ENCODE assay signal across 28 mouse cellular contexts in the genomic region with DNA sequence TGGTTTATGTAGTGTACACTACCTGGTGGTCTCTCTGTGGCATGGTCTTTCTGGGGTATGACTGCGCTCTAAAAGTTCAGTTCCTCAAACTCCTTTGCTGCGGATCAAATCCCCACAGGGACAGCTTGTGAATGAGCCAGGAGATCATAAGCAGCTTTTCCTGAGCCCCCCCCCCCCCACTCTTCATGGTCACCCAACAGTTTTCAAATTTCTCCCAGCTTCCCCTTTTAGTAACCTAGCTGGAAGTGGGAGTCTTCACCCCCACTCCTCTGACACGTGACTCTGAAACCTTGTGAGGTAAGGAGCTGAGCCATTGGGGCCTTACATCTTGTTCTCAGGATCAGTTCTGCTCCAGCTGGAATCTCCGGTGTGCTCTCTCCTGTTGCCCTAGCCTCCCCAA.
"Had no signal": no experiment of that assay in that cellular context is flagged by ENCODE, and none has a peak within 500 bp of the region (broad histone marks: within the 10 kb centered on the region; RNA-seq: fewer than 3 reads in every experiment).

No protein-coding gene starts in this region.

- H3K4me2 ChIP-seq: embryonic facial prominence, embryonic 12.5 days; embryonic facial prominence, embryonic 13.5 days; embryonic facial prominence, embryonic 15.5 days; forebrain, embryonic 12.5 days; forebrain, embryonic 13.5 days; forebrain, embryonic 15.5 days had no signal

- H3K36me3 ChIP-seq: embryonic facial prominence, embryonic 10.5 days; embryonic facial prominence, embryonic 12.5 days; embryonic facial prominence, embryonic 13.5 days; forebrain, embryonic 10.5 days; forebrain, embryonic 12.5 days; forebrain, embryonic 15.5 days had no signal

- DNase-seq: cerebellum, adult 18-20 months; cerebellum, adult 2 months; cerebellum, adult 8-10 months; cerebellum, adult 9-10 months; cerebellum, postnatal 10 days; cerebellum, postnatal 14 days; cerebellum, postnatal 25 days; cerebellum, postnatal 36 days; embryo, embryonic 11 days; forebrain, postnatal 0 days; gastrocnemius, adult 2 months; gastrocnemius, postnatal 10 days; gastrocnemius, postnatal 25 days; gastrocnemius, postnatal 36 days; heart, adult 18-20 months; heart, adult 2 months had no signal

- H3K27me3 ChIP-seq: embryonic facial prominence, embryonic 12.5 days; embryonic facial prominence, embryonic 13.5 days; embryonic facial prominence, embryonic 15.5 days; forebrain, embryonic 12.5 days; forebrain, embryonic 13.5 days; forebrain, embryonic 15.5 days had no signal

- H3K9ac ChIP-seq: embryonic facial prominence, embryonic 12.5 days; embryonic facial prominence, embryonic 13.5 days; embryonic facial prominence, embryonic 15.5 days; forebrain, embryonic 12.5 days; forebrain, embryonic 13.5 days; forebrain, embryonic 15.5 days; forebrain, postnatal 0 days had no signal

- ATAC-seq: forebrain, embryonic 13.5 days; forebrain, embryonic 14.5 days; forebrain, embryonic 15.5 days; forebrain, embryonic 16.5 days had no signal

- H3K4me3 ChIP-seq: embryonic facial prominence, embryonic 10.5 days; embryonic facial prominence, embryonic 12.5 days; embryonic facial prominence, embryonic 13.5 days; embryonic facial prominence, embryonic 15.5 days; erythroblast, embryonic 14.5 days; forebrain, embryonic 10.5 days; forebrain, embryonic 12.5 days; forebrain, embryonic 13.5 days; forebrain, embryonic 15.5 days; gastrocnemius, adult 2 months; heart, adult 2 months; heart, embryonic 10.5 days had no signal

- H3K27ac ChIP-seq: embryonic facial prominence, embryonic 10.5 days; embryonic facial prominence, embryonic 12.5 days; embryonic facial prominence, embryonic 13.5 days; embryonic facial prominence, embryonic 15.5 days; forebrain, embryonic 10.5 days; forebrain, embryonic 12.5 days; forebrain, embryonic 13.5 days; forebrain, embryonic 15.5 days; gastrocnemius, adult 2 months; heart, adult 2 months; heart, embryonic 10.5 days had no signal

- H3K4me1 ChIP-seq: embryonic facial prominence, embryonic 10.5 days; embryonic facial prominence, embryonic 12.5 days; embryonic facial prominence, embryonic 13.5 days; embryonic facial prominence, embryonic 15.5 days; forebrain, embryonic 12.5 days; forebrain, embryonic 13.5 days; forebrain, embryonic 15.5 days; heart, embryonic 10.5 days had no signal

- H3K9me3 ChIP-seq: embryonic facial prominence, embryonic 10.5 days; embryonic facial prominence, embryonic 12.5 days; embryonic facial prominence, embryonic 13.5 days; embryonic facial prominence, embryonic 15.5 days; forebrain, embryonic 10.5 days; forebrain, embryonic 12.5 days; forebrain, embryonic 13.5 days; forebrain, embryonic 15.5 days; heart, embryonic 10.5 days had no signal
